Mouse (Mus musculus): Measurements from ENCODE around the gene Calr.

DNA sequence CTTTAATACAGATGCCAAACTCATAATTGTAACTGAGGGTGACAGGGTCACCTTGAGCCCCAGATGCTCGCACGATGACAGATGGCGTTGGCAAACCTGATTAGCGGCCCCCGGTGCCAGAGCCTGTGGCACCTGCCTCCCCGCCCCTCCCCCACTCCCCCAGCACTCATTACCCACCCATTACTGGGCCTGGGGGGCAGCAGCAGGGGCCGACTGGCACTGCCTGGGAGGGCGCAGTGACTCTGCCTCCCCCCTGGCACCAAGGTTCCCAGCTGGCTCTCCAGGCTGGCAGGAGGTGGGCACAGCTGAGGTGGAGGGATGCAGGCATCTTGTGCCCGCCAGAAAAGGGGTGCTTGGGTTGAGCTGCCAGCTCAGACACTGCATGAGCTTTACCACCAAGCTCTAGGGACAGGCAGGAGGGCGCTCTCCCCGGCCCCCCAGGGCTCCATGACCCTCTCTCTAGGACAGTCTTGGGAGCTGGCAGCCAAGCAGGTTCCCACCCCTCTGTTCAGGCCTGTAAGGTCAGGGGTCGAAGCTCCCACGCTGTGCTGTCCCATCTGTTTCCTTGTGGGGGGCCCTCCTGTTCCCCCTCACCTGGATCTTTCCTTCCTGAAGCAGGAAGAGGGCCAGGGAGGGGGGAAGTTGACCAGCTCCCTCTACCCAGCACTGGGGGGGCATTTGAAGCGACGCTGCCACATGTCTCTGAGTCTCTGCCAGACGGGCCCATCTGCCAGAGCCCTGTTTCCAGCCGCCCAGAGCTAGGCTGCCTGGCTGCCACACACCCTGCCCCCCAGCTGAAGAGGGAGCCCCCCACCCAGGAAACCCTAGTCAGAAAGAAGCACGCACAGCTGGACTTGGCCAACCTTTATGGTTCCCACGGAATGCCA, 31.9 kb downstream of the Calr start:
- TF ChIP-seq POLR2A (IDR thresholded peaks at IDR 0.05; ENCODE audit: extremely low read depth, insufficient read depth, low read length) (no peak), CTCF (IDR thresholded peaks at IDR 0.05; ENCODE audit: extremely low read depth, insufficient read depth, low read length) (no peak)

Measured in cortical plate, adult 2 months (tissue).